Mouse (Mus musculus): ENCODE data around the gene Hist1h1b.

The Hist1h1b gene

DNA sequence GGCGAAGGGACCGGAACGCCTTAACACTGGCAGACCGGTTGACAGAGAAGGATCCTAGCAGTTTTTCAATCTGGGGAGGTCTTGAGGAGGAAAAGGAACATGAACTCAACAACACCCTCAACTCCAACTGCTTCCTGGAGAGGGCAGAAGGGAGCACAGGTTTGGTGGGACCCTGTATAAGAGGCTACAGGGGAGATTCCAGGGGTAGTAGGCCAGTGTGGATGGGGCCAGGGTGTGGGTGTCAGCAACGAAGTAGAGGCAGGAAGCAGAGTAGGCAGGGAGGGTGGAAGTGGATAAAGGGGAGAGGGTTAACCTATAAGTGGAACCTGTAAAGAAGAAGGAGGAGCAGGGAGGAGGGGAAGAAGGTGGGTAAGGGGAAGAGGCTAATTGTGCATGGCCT lies 47.0 kb downstream of the Hist1h1b start:
- DNase-seq (ENCODE audit: low spot score in 2 of 2), result no peak
